8 mouse cellular contexts compared by ENCODE assay signal in the genomic region with DNA sequence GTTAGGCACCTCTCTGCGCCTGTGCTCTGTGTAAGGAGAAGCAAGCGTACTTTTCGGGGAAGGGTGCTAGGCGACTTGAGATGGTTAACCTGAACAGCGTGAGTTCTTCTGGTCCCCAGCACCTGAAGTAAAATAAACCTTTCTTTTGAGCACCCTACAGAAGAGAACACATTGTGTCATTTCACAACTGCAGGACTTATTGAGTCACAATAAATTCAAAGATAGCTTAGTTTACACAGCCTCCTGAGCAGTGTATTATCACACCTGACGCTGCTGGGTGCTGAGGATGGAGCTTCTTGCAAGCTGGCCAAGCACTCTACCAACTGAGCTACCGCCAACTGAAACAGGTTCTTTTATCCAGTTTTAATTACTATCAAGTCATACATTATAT. TPM values are rescaled to one million over a fixed set of nuclear protein-coding genes. Genes with fewer than 3 reads are reported as not detected.
DNase-seq lines count a peak whose midpoint lies in the region; ATAC-seq and TF ChIP-seq lines count a peak whose summit lies in the region.

No protein-coding gene starts in this region.

- H3K4me3 ChIP-seq in heart, postnatal 0 days (ENCODE audit: low read depth, low read length), result peak overlapping the region; percentile 87
- peak overlapping the region; percentile 40 for H3K4me3 ChIP-seq in brown adipose tissue, adult 24 weeks (ENCODE audit: insufficient read depth, low read depth, low read length)
- H3K4me3 ChIP-seq in hindbrain, embryonic 14.5 days (replicated peaks; ENCODE audit: low read length), result peak overlapping the region; percentile 85
- peak overlapping the region; percentile 98 for H3K4me3 ChIP-seq in midbrain, embryonic 13.5 days (replicated peaks)

- peaks cover 8% of the 10 kb centered on the region for H3K4me1 ChIP-seq in heart, postnatal 0 days (ENCODE audit: control insufficient read depth, insufficient read depth)
- peaks cover 6% of the 10 kb centered on the region for H3K4me1 ChIP-seq in brown adipose tissue, adult 24 weeks (ENCODE audit: control insufficient read depth, insufficient read depth, insufficient read length, low read length)
- H3K4me1 ChIP-seq in hindbrain, embryonic 14.5 days (replicated peaks; ENCODE audit: control insufficient read depth, insufficient read depth, low read length), result peaks cover 25% of the 10 kb centered on the region
- peaks cover 32% of the 10 kb centered on the region for H3K4me1 ChIP-seq in midbrain, embryonic 13.5 days (replicated peaks)

- H3K27ac ChIP-seq in heart, postnatal 0 days (ENCODE audit: low read depth), result peak overlapping the region; percentile 73
- peak overlapping the region; percentile 56; the same call in 1 of the 2 replicates for H3K27ac ChIP-seq in brown adipose tissue, adult 24 weeks (replicated peaks; ENCODE audit: low read depth, low read length)
- peak overlapping the region; percentile 76 for H3K27ac ChIP-seq in hindbrain, embryonic 14.5 days
- H3K27ac ChIP-seq in midbrain, embryonic 13.5 days, result peak overlapping the region; percentile 92

- no peaks in the 10 kb centered on the region for H3K27me3 ChIP-seq in heart, postnatal 0 days (ENCODE audit: control insufficient read depth, insufficient read depth, low read length)
- no peaks in the 10 kb centered on the region for H3K27me3 ChIP-seq in hindbrain, embryonic 14.5 days (ENCODE audit: control insufficient read depth, insufficient read depth, low read length)
- H3K27me3 ChIP-seq in midbrain, embryonic 13.5 days, result no peaks in the 10 kb centered on the region

- TF ChIP-seq EP300 in heart, postnatal 0 days (IDR thresholded peaks at IDR 0.05; ENCODE audit: low read depth), result no peak

- peaks cover 22% of the 10 kb centered on the region for H3K36me3 ChIP-seq in heart, postnatal 0 days (replicated peaks; ENCODE audit: control insufficient read depth, insufficient read depth, low read length)
- peaks cover 33% of the 10 kb centered on the region for H3K36me3 ChIP-seq in hindbrain, embryonic 14.5 days (replicated peaks; ENCODE audit: control insufficient read depth, insufficient read depth)
- H3K36me3 ChIP-seq in midbrain, embryonic 13.5 days, result peaks cover 27% of the 10 kb centered on the region

- H3K4me2 ChIP-seq in heart, postnatal 0 days (ENCODE audit: low read depth, low read length), result peak overlapping the region; percentile 93
- H3K4me2 ChIP-seq in hindbrain, embryonic 14.5 days (replicated peaks), result peak overlapping the region; percentile 96
- peak overlapping the region; percentile 95 for H3K4me2 ChIP-seq in midbrain, embryonic 13.5 days (replicated peaks)

- WGBS in heart, postnatal 0 days, result 21% methylated on average over 7 of the region's 7 CpGs
- 25% methylated on average over 7 of the region's 7 CpGs for WGBS in hindbrain, embryonic 14.5 days
- WGBS in midbrain, embryonic 13.5 days, result 23% methylated on average over 7 of the region's 7 CpGs

- no peak for ATAC-seq in heart, postnatal 0 days (ENCODE audit: insufficient read depth, low read depth)
- ATAC-seq in hindbrain, embryonic 14.5 days (ENCODE audit: low FRiP score), result no peak
- no peak; the same call in 1 of the 2 replicates for ATAC-seq in midbrain, embryonic 13.5 days

- TF ChIP-seq CTCF in heart, postnatal 0 days (IDR thresholded peaks at IDR 0.05; ENCODE audit: low read depth), result no peak

- H3K9me3 ChIP-seq in heart, postnatal 0 days (replicated peaks; ENCODE audit: control insufficient read depth, low read length), result no peaks in the 10 kb centered on the region
- H3K9me3 ChIP-seq in hindbrain, embryonic 14.5 days (ENCODE audit: control insufficient read depth, low read length), result no peaks in the 10 kb centered on the region
- no peaks in the 10 kb centered on the region for H3K9me3 ChIP-seq in midbrain, embryonic 13.5 days

- DNase-seq in heart, postnatal 0 days (ENCODE audit: low spot score), result no peak
- no peak for DNase-seq in heart, adult 11 months
- peak; percentile 29 for DNase-seq in hindbrain, embryonic 14.5 days (ENCODE audit: low spot score)
- DNase-seq in cerebellum, postnatal 10 days, result no peak
- DNase-seq in kidney, postnatal 14 days, result no peak
- DNase-seq in ovary, adult 18-20 months (ENCODE audit: low spot score), result no peak

- H3K9ac ChIP-seq in heart, postnatal 0 days (replicated peaks; ENCODE audit: low read depth, low read length), result peak overlapping the region; percentile 81; the same call in 1 of the 2 replicates
- H3K9ac ChIP-seq in hindbrain, embryonic 14.5 days, result peak overlapping the region; percentile 93
- H3K9ac ChIP-seq in midbrain, embryonic 13.5 days (replicated peaks), result peak overlapping the region; percentile 98

RNA-seq across cellular contexts. Expression of a gene that starts 0.4 kb away (rescaled TPM):
- total RNA-seq in heart, postnatal 0 days (2014; rRNA removed; ENCODE audit: low replicate concordance), result 93.4 and 124 TPM in 2 replicates
- 83.7 and 90.5 TPM in 2 replicates for polyA plus RNA-seq in heart, postnatal 0 days (2015; fragmentation: Nextera tagmentation; extraction: Ambion mirVana)
- 47.2 and 47.6 TPM in 2 replicates for polyA plus RNA-seq in brown adipose tissue, adult 24 weeks (2012; ENCODE audit: insufficient read depth, insufficient read length, missing spikeins)
- polyA plus RNA-seq in hindbrain, embryonic 14.5 days (2014; fragmentation: Nextera tagmentation; extraction: Ambion mirVana), result 117 and 121 TPM in 2 replicates
- polyA plus RNA-seq in midbrain, embryonic 13.5 days (2015; fragmentation: Nextera tagmentation; extraction: Ambion mirVana), result 156 and 159 TPM in 2 replicates

RNA-seq across cellular contexts. Expression of a gene that starts 7.5 kb away (rescaled TPM):
- total RNA-seq in heart, postnatal 0 days (2014; rRNA removed; ENCODE audit: low replicate concordance), result 45.5 and 46.1 TPM in 2 replicates
- 41.2 and 41.4 TPM in 2 replicates for polyA plus RNA-seq in heart, postnatal 0 days (2015; fragmentation: Nextera tagmentation; extraction: Ambion mirVana)
- polyA plus RNA-seq in brown adipose tissue, adult 24 weeks (2012; ENCODE audit: insufficient read depth, insufficient read length, missing spikeins), result 13.0 and 14.2 TPM in 2 replicates
- polyA plus RNA-seq in hindbrain, embryonic 14.5 days (2014; fragmentation: Nextera tagmentation; extraction: Ambion mirVana), result 68.1 and 69.9 TPM in 2 replicates
- polyA plus RNA-seq in midbrain, embryonic 13.5 days (2015; fragmentation: Nextera tagmentation; extraction: Ambion mirVana), result 76.7 and 79.8 TPM in 2 replicates

RNA-seq across cellular contexts. Expression of a gene that starts 16.3 kb away (rescaled TPM):
- total RNA-seq in heart, postnatal 0 days (2014; rRNA removed; ENCODE audit: low replicate concordance), result 412 and 435 TPM in 2 replicates
- polyA plus RNA-seq in heart, postnatal 0 days (2015; fragmentation: Nextera tagmentation; extraction: Ambion mirVana), result 328 and 338 TPM in 2 replicates
- polyA plus RNA-seq in brown adipose tissue, adult 24 weeks (2012; ENCODE audit: insufficient read depth, insufficient read length, missing spikeins), result 1,179 and 1,285 TPM in 2 replicates
- 123 and 130 TPM in 2 replicates for polyA plus RNA-seq in hindbrain, embryonic 14.5 days (2014; fragmentation: Nextera tagmentation; extraction: Ambion mirVana)
- 92.5 and 95.5 TPM in 2 replicates for polyA plus RNA-seq in midbrain, embryonic 13.5 days (2015; fragmentation: Nextera tagmentation; extraction: Ambion mirVana)

RNA-seq across cellular contexts. Expression of a gene that starts 45.1 kb away (rescaled TPM):
- total RNA-seq in heart, postnatal 0 days (2014; rRNA removed; ENCODE audit: low replicate concordance), result not detected in 2 replicates
- 0.04 TPM in 1 of 2 replicates, not detected in the other for polyA plus RNA-seq in heart, postnatal 0 days (2015; fragmentation: Nextera tagmentation; extraction: Ambion mirVana)
- polyA plus RNA-seq in brown adipose tissue, adult 24 weeks (2012; ENCODE audit: insufficient read depth, insufficient read length, missing spikeins), result not detected in 2 replicates
- polyA plus RNA-seq in hindbrain, embryonic 14.5 days (2014; fragmentation: Nextera tagmentation; extraction: Ambion mirVana), result 0.04 and 0.14 TPM in 2 replicates
- polyA plus RNA-seq in midbrain, embryonic 13.5 days (2015; fragmentation: Nextera tagmentation; extraction: Ambion mirVana), result 0.05 TPM in 1 of 2 replicates, not detected in the other

Comparison
In these comparisons a context has a peak if more than half of its experiments do, and no peak if none do; other contexts are left out.
1. H3K4me3 ChIP-seq: peak in every context shown above with its lines; median percentile 98 in midbrain, embryonic 13.5 days; 87 in heart, postnatal 0 days; 85 in hindbrain, embryonic 14.5 days; 40 in brown adipose tissue, adult 24 weeks.